Mouse (Mus musculus): ENCODE results near the gene Vmn1r32. TPM values are rescaled to one million over a fixed set of nuclear protein-coding genes. Genes with fewer than 3 reads are reported as not detected.

The Vmn1r32 gene
- polyA plus RNA-seq (2017; shearing (Covaris generic)) = not detected

DNA sequence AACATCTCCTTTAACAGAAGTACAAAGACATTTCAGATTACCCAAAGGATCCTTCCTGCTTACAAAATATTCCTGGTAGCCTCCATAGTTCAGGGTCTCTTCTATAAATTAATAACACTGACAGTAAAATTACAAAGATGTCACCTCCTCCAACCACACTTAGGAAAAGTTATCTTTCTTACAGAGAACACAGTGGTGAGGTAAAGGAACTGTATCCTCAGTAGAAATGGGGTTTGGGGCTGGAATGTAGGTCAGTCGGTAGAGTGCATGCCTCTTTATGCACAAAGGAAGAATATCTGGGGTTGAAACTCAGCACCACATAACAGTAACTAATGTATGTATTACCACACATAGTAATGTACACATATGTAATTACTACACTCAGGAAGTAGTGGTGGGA is at the start of gene Vmn1r32:
Gene Vmn1r32 (minus strand): TSS at position 101 of the 400 bp plus-strand sequence.

DNA sequence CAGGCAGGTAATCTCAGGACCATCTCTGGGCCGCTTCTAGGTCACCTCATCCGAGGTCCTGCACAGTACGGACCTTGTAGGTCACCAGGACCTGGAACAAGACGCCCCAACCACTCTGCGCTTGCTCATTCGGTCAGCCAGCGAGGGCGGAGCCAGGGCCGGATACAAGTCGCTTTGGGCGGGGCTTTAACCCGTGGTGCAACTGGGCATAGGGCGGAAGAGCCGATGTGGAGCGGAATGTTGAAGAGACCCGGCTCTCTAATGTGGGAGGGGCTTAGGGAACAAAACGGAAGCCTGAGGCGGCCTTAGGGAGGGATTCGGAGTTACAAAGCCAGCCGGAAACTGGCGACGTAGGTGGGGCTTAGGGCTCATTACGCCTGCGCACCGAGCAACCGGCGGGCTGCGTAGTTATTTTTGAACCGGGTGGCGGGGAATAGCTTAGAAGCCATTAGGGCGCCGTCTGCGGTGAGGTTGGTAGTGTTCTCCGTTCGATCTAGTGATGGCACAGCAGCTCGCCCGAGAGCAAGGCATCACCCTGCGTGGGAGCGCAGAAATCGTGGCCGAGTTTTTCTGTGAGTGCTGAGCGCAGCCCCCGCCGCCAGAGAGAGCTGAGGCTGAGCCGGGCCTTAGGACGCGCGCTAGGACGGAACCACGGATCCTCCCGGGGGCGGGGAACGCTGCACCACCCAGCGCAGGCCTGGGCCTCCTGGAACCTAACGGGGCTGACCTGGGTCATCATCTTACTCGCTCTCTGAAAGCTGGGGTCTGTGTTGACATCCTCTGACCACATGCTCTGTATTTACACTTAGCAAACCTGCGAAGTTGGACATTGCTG is 24.7 kb downstream of the Vmn1r32 start, which contains the start of gene Mad2l1:
Gene Mad2l1 (plus strand): TSS at position 363 of the 835 bp plus-strand sequence.

Other genes with a start within 250 kb of the Vmn1r32 start
- gene Mad2l1, start 24.7 kb downstream of the Vmn1r32 start, polyA plus RNA-seq (2017; shearing (Covaris generic)) = 14.7 TPM
- 0.85 TPM for gene Vmn1r33, start 58.2 kb upstream of the Vmn1r32 start, polyA plus RNA-seq (2017; shearing (Covaris generic))
- gene Vmn1r34, start 83.8 kb upstream of the Vmn1r32 start, polyA plus RNA-seq (2017; shearing (Covaris generic)) = not detected
- not detected for gene Vmn1r35, start 125.8 kb upstream of the Vmn1r32 start, polyA plus RNA-seq (2017; shearing (Covaris generic))
- gene Vmn1r36, start 159.1 kb upstream of the Vmn1r32 start, polyA plus RNA-seq (2017; shearing (Covaris generic)) = not detected
- gene Vmn1r37, start 169.3 kb upstream of the Vmn1r32 start, polyA plus RNA-seq (2017; shearing (Covaris generic)) = not detected
- not detected for gene Vmn1r38, start 222.5 kb upstream of the Vmn1r32 start, polyA plus RNA-seq (2017; shearing (Covaris generic))

All from effector memory CD4-positive, alpha-beta T cell, adult 7 months (primary cell).